Mouse (Mus musculus) right cerebral cortex, postnatal 36 days (tissue): ENCODE data around the gene Tmem38b.

Experiments
- DNase-seq, 2 experiments: peaks; one replicate each; pipeline ENCODE4 v3.0.0; 2022; ENCODE audit warnings: low spot score in 2 of 2, mixed read lengths in 1 of 2

Gene Tmem38b

DNA sequence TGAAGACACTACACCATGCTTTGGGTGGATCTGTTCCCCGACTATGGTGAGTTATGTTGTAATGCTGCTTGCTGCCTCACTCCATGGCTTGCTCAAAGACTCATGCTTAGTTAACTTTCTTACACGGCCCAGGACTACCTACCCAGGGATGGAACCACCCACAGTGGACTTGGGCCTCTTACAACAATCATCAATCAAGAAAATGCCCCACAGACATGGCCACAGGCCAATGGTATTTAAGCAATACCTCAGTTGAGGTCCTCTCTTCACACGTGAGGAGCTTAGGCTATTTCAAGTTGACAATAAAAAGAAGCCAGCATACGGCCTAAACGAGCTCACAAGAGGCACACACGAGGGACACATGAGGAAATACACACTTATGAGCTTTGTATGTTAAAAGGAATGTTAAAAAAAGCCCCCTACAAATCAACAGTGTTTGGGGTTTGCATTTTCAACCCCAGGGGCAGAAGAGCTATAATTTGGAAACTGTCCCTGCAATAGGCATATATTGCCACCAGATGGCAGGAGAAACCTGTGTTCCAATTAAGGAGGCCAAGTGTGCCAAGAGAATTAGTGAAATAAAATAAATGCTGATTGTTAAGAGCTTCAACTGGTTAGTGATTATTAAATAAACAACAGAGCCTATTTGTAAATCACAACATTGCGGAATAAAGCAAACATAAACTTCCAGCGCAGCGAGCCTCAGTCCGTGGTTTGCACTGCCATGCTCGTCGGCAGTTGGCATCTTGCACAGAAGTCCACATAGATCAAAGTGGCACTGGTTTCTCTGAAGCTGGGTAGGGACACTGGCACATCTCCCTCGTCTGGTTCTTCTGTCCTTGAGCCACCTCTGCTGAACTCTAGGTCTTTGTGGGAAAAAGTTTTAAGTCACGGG lies 58.8 kb downstream of the Tmem38b start:
- no peak for DNase-seq

DNA sequence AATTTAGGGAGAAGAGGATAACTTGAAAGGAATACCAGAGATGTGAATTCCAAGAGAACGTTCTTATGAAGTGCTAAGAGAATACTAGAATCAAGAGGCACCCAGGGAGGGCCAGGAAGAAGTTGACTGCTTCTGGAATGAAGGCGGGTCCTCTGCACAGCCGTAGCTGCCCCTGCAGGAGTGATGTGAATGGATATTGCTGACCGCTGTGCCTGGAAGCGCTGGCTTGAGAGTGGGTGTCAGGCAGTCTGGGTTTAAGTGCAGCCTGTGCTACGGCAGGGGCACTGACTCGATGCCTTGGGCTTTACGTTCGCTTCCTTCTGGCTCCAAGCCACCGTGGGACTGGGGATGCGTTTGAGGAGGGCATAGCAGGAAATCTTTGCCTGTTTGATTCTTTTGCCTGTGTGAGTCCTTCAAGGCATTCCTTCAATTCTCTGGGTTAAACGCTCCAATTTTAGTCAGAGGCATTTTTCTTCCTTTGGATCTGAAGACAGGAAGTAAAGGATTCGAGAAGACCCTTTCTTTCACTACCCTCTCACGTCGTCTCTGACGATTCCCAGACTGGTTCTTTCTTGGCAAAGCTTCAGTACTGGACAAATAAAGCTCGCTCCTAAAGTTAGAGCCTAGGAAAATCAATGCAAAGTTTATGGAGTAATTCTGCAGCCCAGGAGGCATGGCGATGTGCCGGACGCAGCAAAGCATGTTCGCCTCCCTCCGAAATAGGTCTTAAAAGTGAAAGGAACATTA lies 60.7 kb downstream of the Tmem38b start:
- DNase-seq = no peak

DNA sequence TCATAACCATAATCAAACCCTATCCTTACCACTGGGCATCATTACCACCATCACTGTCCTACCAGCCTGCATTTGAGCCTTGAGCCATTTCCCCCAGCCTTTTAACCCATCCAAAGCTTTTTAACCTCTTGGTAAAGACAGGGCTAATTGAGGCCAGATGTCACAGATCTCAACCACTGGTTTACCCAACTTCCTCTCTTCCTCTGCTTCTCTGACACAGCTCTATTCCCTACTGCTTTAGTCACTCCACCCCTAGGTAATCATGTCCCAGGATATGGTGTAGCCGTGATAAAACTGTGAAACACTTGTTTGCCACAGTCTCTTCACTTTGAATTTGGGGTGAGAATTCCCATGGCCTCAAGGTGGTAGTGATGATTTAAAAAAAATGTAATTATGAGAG lies 69.5 kb downstream of the Tmem38b start:
- DNase-seq = no peak

DNA sequence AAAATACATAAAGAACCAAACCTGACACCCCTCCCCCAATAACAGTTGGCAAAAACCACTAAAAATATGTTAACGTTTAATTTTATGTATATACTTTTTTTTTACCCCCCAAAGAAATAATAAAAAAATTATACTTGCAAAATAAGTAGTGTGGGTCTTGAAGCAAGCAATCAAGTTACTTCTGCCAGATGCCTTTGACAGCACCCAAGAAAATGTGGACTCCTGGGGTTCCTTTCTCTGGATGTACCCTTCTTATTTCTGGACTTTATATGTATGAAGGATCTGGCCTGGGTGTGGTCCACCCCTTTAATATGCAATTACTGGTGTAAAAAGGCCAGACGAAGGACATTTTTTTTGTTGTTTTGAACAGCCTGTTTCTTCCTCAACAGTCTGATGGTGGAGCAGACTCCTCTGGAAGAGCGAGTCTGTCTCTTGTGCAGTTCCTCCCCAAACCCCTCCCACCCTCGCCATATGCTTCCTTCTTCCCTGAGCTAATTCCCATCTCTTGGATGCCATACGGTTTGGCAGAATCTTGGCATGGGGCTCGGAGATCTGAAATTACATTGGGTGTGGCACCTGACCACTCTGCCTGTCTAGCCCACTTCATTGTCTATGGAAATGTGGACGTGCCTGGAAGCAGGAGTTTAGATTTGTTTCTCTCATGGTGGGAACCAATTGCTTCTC lies 70.4 kb downstream of the Tmem38b start:
- DNase-seq = no peak

DNA sequence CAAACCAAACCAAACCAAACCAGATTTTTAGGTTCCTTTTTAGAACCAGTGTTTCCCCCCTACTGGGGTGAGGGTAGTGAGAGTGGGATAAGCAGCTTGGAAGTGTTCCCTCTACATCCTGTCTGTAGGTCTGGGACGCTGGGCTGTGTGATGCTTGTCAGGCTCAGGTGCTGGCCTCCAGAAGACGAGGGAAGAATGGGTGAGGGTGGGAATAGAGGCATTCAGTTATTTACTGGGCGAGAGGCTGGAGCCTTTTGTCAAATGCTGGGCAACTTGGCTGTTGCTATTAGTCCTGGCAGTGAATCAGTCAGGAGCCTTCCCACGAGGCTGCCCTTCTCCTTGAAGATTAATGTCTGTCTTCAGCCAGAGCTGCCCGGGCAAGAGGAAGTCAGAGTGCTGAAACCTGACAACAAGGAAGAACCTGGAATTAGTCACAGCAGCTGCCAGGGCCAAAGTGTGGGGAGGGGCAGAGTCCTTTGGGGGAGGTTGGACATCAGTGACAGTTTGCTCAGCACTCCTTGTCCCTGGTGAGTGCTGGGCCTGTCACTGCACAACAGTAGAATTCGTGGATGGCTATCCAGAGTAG lies 74.6 kb downstream of the Tmem38b start:
- no peak for DNase-seq

DNA sequence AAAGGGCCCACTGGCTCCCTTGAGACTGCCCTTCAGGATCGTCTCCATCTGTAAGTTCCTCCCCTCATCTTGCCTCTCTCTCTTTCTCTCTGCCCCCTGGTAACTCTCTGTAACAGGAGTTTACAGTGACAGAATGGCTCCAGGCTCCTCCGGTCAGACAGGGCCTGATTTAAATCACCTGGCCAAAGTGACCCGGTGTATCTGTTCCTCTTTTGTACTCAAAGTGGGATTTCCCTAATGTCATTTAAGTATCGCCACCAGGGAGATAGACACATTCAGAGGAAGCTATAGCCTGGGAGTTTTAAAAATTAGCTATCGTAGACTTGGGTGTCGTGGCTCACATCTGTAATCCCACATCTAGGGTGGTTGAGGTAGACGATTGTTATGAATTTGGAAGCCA lies 78.5 kb downstream of the Tmem38b start:
- no peak for DNase-seq

DNA sequence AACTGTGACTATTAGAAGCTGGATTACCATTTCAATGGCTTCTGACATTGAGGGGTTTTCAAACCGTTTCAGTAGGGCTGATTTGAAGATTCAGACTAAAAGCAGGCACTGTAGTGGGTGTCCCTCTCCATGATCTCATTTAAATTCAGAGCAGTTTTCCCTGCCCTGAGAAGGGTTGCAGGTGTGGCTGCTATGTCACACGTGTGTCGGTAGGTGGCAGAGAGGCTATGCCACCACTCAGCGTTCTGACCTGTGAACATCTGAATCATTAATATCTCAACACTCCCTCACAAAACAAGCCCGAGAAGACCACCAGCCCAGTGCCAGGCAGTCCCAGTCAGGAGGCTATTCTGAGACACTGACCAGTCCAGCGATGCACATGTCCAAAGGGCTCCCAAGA lies 79.7 kb downstream of the Tmem38b start:
- DNase-seq = no peak

DNA sequence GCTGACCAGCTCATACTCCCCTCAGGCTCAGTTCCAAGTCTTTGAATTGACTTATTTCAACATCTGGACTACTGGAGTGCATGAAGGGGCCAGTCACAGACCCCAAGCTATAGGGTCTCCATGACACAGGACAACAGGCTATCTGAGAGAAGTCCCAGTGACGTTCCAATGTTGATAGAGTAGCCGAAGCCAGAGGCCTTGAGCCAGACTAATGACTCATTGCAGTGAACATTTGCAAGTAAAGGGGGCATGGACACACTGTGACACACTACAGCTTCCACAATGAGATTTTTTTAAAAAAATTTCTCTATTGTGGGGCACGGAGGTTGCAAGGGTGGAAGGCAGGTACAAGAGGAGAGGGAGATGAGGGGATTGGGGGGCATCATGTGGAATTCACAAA lies 81.2 kb downstream of the Tmem38b start:
- DNase-seq = no peak
